Comparison of ENCODE assay signal across 8 mouse cellular contexts in the genomic region with DNA sequence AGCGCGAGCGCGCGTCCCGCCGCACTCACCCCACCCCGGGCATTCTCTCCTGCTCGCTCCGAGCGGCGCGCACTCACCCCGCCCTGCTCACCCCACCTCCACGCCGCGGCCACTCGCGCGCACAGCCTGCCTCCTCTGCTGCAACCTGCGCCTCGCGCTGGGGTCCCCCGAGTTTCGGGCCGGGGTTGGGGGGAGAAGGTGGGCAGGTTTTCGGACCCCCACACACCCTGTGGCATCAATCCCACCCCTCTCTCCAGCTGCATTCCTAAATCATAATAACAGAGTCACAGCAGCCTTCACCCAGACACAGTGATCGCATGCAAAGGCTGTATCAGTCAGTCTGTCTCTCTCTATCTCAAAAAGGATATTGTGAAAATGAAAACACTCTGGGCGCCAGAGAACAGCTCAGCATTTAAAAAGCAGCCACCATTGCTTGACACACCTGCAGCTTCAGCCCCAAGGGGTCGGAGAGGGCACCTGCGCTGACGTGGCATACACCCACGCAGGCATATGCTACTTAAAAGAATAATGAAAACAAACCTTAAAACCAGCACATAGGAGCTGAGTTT. TPM values are rescaled to one million over a fixed set of nuclear protein-coding genes. Genes with fewer than 3 reads are reported as not detected.
DNase-seq lines count a peak whose midpoint lies in the region; ATAC-seq lines count a peak whose summit lies in the region.

A gene (minus strand): TSS at position 351 of the 569 bp plus-strand sequence.

- DNase-seq in adrenal gland, adult 18-20 months (ENCODE audit: low spot score in 2 of 2): peak; percentile 59 to 61
- DNase-seq in cerebellum, postnatal 4 days (ENCODE audit: low spot score in 2 of 2): peak; percentile 47 to 68
- peak; percentile 61 for DNase-seq in gastrocnemius, postnatal 10 days
- DNase-seq in left cerebral cortex, adult 11 months (ENCODE audit: low spot score): peak; percentile 58
- DNase-seq in lung, postnatal 10 days: peak; percentile 74
- DNase-seq in retina, postnatal 7 days (ENCODE audit: low read depth, low spot score): peak; percentile 56
- DNase-seq in spleen, adult 12 weeks (ENCODE audit: low spot score): no peak

- no peaks in the 10 kb centered on the region for H3K36me3 ChIP-seq in hindbrain, embryonic 15.5 days

- peak within 1 kb of the TSS; percentile 69 for H3K4me2 ChIP-seq in hindbrain, embryonic 15.5 days

- H3K4me1 ChIP-seq in hindbrain, embryonic 15.5 days (replicated peaks): 0 out of 2 replicates have a peak, but pooled peaks cover 18% of the 10 kb centered on the region

- WGBS in hindbrain, embryonic 15.5 days: 10% methylated on average over 24 of the region's 33 CpGs

- no peaks in the 10 kb centered on the region for H3K9me3 ChIP-seq in hindbrain, embryonic 15.5 days

- no peaks in the 10 kb centered on the region for H3K27me3 ChIP-seq in hindbrain, embryonic 15.5 days

- peak within 1 kb of the TSS; percentile 93 for H3K9ac ChIP-seq in hindbrain, embryonic 15.5 days

- peak within 1 kb of the TSS; percentile 85 for H3K4me3 ChIP-seq in hindbrain, embryonic 15.5 days

- ATAC-seq in hindbrain, embryonic 15.5 days (ENCODE audit: low FRiP score, low read depth): peak; percentile 84

- H3K27ac ChIP-seq in hindbrain, embryonic 15.5 days (replicated peaks): peak within 1 kb of the TSS; percentile 98

RNA-seq across cellular contexts. Expression of the gene that starts here (rescaled TPM):
- total RNA-seq in adrenal gland, adult 18-20 months (2021): 100 to 1,000 TPM in 1 of 2 experiments, 10 to 100 TPM in 1; 74.1 to 115 TPM
- total RNA-seq in gastrocnemius, postnatal 10 days (2021): 10 to 100 TPM; 24.2 to 30.9 TPM
- polyA plus RNA-seq in hindbrain, embryonic 15.5 days (2015; fragmentation: Nextera tagmentation; extraction: Ambion mirVana): 160 and 177 TPM in 2 replicates
